Mouse (Mus musculus): ENCODE measurements around the gene Ints5. TPM values are rescaled to one million over a fixed set of nuclear protein-coding genes. Genes with fewer than 3 reads are reported as not detected.

Gene Ints5
- polyA plus RNA-seq, 1 experiment, result 21.2 TPM

DNA sequence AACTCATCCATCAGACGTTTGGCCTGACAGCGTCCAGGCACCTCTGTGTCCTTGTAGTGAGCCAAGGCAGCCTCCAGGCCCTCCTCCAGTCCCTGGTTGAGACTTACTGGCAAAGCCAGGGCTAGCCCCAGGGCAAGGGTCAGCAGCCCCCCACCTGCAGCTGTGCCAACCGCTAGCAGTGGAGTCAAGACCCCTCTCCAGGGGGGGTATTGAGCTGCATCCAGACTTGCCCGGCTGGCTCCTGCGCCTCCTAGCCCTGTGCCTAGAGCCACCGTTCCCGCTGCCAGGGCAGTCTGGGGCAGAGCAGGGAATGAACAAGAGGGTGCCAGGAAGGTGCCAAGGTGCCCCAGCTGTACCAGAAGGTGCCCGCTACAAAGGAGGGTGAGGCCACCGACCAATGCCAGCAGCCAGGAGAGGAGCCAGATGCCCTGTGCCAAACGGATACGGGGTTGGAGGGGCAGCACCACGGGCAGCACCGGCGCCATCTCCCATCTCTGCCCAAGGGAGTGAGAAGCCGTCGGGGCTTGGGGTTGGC lies 36.0 kb downstream of the Ints5 start:
- TF ChIP-seq POLR2A (IDR thresholded peaks at IDR 0.05; ENCODE audit: low read depth, low read length) (no peak), CTCF (IDR thresholded peaks at IDR 0.05; ENCODE audit: extremely low read depth, insufficient read depth, insufficient read length, insufficient replicate concordance) (no peak)
- 55% methylated on average over 16 of the region's 16 CpGs for WGBS
- Histone ChIP-seq H3K4me1 (ENCODE audit: control insufficient read depth, insufficient read depth, insufficient read length) (peaks cover 17% of the 10 kb centered on the region), H3K36me3 (ENCODE audit: control insufficient read depth, insufficient read depth, low read length) (peaks cover 14% of the 10 kb centered on the region), H3K27me3 (ENCODE audit: control insufficient read depth, insufficient read depth, low read length) (no peaks in the 10 kb centered on the region), H3K4me3 (ENCODE audit: extremely low read depth, insufficient read depth, insufficient read length) (peak overlapping the region; percentile 79), H3K27ac (ENCODE audit: insufficient read depth, low read length) (peak overlapping the region; percentile 89)
- no peak for DNase-seq (ENCODE audit: low read depth in 1 of 2, low spot score in 2 of 2)

- H3K27ac ChIP-seq (ENCODE audit: insufficient read depth, low read length), result peak within 1 kb of the TSS; percentile 89
- TF ChIP-seq CTCF (IDR thresholded peaks at IDR 0.05; ENCODE audit: extremely low read depth, insufficient read depth, insufficient read length, insufficient replicate concordance) (peak; percentile 47; the same call in 1 of the 2 replicates), POLR2A (IDR thresholded peaks at IDR 0.05; ENCODE audit: low read depth, low read length) (peak; percentile 20)
- WGBS, result under 1% methylated on average over 64 of the region's 74 CpGs
- no peaks in the 10 kb centered on the region for H3K27me3 ChIP-seq (ENCODE audit: control insufficient read depth, insufficient read depth, low read length)
- H3K4me3 ChIP-seq (ENCODE audit: extremely low read depth, insufficient read depth, insufficient read length), result peak within 1 kb of the TSS; percentile 79
- H3K4me1 ChIP-seq (ENCODE audit: control insufficient read depth, insufficient read depth, insufficient read length), result peaks cover 17% of the 10 kb centered on the region
- DNase-seq (ENCODE audit: low read depth in 1 of 2, low spot score in 2 of 2), result peak; percentile 60 to 87
- peaks cover 15% of the 10 kb centered on the region for H3K36me3 ChIP-seq (ENCODE audit: control insufficient read depth, insufficient read depth, low read length)
Observed at GRCm38 (mm10) chr19:8929224-8930088, 36.7 kb downstream of the Ints5 start, which contains the start of the genes Rom1 and Eml3. Rom1 (minus strand) TSS chr19:8929356. Eml3 (plus strand) TSS chr19:8929552.

- Histone ChIP-seq H3K4me3 (ENCODE audit: extremely low read depth, insufficient read depth, insufficient read length) (peak overlapping the region; percentile 79), H3K27ac (ENCODE audit: insufficient read depth, low read length) (peak overlapping the region; percentile 89), H3K36me3 (ENCODE audit: control insufficient read depth, insufficient read depth, low read length) (peaks cover 17% of the 10 kb centered on the region), H3K27me3 (ENCODE audit: control insufficient read depth, insufficient read depth, low read length) (no peaks in the 10 kb centered on the region), H3K4me1 (ENCODE audit: control insufficient read depth, insufficient read depth, insufficient read length) (peaks cover 17% of the 10 kb centered on the region)
- TF ChIP-seq POLR2A (IDR thresholded peaks at IDR 0.05; ENCODE audit: low read depth, low read length) (no peak), CTCF (IDR thresholded peaks at IDR 0.05; ENCODE audit: extremely low read depth, insufficient read depth, insufficient read length, insufficient replicate concordance) (no peak)
- WGBS, result 14% methylated on average over 11 of the region's 11 CpGs
- no peak for DNase-seq (ENCODE audit: low read depth in 1 of 2, low spot score in 2 of 2)
Observed at GRCm38 (mm10) chr19:8930117-8930516, 37.3 kb downstream of the Ints5 start.

DNA sequence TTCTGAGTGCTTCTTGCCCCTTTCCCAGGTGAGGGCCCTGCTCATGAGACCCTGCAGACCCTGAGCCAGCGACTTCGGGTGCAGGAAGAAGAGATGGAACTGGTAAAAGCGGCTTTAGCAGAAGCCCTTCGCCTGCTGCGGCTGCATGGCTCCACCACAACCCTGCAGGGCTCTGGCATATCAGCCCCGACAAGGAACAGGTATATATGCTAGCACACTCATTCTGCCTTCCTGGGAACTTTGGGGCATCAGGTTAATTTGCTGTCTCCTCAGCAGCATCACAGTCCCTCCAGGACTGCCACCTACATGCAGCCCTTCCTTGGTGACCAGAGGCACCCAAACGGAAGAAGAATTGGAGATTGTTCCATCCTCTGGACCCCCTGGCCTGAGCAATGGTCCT lies 38.0 kb downstream of the Ints5 start:
- 86% methylated on average over 7 of the region's 7 CpGs for WGBS
- peaks cover 22% of the 10 kb centered on the region for H3K36me3 ChIP-seq (ENCODE audit: control insufficient read depth, insufficient read depth, low read length)
- H3K27me3 ChIP-seq (ENCODE audit: control insufficient read depth, insufficient read depth, low read length), result no peaks in the 10 kb centered on the region
- no peak overlapping the region for H3K27ac ChIP-seq (ENCODE audit: insufficient read depth, low read length)
- no peak for TF ChIP-seq CTCF (IDR thresholded peaks at IDR 0.05; ENCODE audit: extremely low read depth, insufficient read depth, insufficient read length, insufficient replicate concordance)
- TF ChIP-seq POLR2A (IDR thresholded peaks at IDR 0.05; ENCODE audit: low read depth, low read length), result no peak
- no peak overlapping the region; the same call in 1 of the 2 replicates for H3K4me3 ChIP-seq (ENCODE audit: extremely low read depth, insufficient read depth, insufficient read length)
- no peak for DNase-seq (ENCODE audit: low read depth in 1 of 2, low spot score in 2 of 2)
- H3K4me1 ChIP-seq (ENCODE audit: control insufficient read depth, insufficient read depth, insufficient read length), result peaks cover 17% of the 10 kb centered on the region

GRCm38 (mm10) chr19:8936736-8937135 lies 43.9 kb downstream of the Ints5 start:
- Histone ChIP-seq H3K27ac (ENCODE audit: insufficient read depth, low read length) (no peak overlapping the region), H3K4me3 (ENCODE audit: extremely low read depth, insufficient read depth, insufficient read length) (no peak overlapping the region), H3K36me3 (ENCODE audit: control insufficient read depth, insufficient read depth, low read length) (peaks cover 24% of the 10 kb centered on the region), H3K27me3 (ENCODE audit: control insufficient read depth, insufficient read depth, low read length) (no peaks in the 10 kb centered on the region), H3K4me1 (ENCODE audit: control insufficient read depth, insufficient read depth, insufficient read length) (peaks cover 7% of the 10 kb centered on the region; the same call in 1 of the 2 replicates)
- TF ChIP-seq CTCF (IDR thresholded peaks at IDR 0.05; ENCODE audit: extremely low read depth, insufficient read depth, insufficient read length, insufficient replicate concordance) (no peak), POLR2A (IDR thresholded peaks at IDR 0.05; ENCODE audit: low read depth, low read length) (no peak)
- 95% methylated on average over 2 of the region's 2 CpGs for WGBS
- DNase-seq (ENCODE audit: low read depth in 1 of 2, low spot score in 2 of 2), result no peak

DNA sequence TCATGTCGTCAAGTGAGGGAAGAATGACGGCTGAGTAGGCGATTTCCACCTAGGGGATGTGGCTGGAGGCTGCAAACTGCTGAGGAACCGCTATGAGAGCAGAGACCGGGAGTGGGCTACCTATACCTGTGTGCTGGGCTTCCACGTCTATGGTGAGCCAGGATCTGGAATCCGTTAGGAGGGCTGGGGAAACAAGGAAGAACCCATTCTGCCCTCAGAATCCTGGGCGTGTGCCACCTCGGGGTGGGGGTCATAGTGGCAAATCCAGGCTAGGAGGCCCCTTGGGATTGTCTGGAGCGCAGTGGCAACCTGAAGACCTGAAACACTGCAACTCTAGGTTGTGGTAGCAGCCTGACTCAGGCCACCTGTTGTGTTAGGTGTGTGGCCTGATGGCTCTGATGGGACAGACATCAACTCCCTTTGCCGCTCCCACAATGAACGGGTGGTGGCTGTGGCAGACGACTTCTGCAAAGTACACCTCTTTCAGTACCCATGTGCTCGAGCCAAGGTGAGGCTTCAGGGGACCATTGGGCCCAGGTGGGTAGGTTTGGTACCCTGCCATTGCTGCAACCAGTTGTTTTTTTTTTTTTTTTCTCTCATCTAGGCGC lies 47.8 kb downstream of the Ints5 start:
- Histone ChIP-seq H3K4me3 (ENCODE audit: extremely low read depth, insufficient read depth, insufficient read length) (no peak overlapping the region), H3K27me3 (ENCODE audit: control insufficient read depth, insufficient read depth, low read length) (no peaks in the 10 kb centered on the region), H3K27ac (ENCODE audit: insufficient read depth, low read length) (no peak overlapping the region), H3K36me3 (ENCODE audit: control insufficient read depth, insufficient read depth, low read length) (peaks cover 30% of the 10 kb centered on the region), H3K4me1 (ENCODE audit: control insufficient read depth, insufficient read depth, insufficient read length) (peaks cover 17% of the 10 kb centered on the region)
- TF ChIP-seq CTCF (IDR thresholded peaks at IDR 0.05; ENCODE audit: extremely low read depth, insufficient read depth, insufficient read length, insufficient replicate concordance), result no peak
- TF ChIP-seq POLR2A (IDR thresholded peaks at IDR 0.05; ENCODE audit: low read depth, low read length), result no peak
- 88% methylated on average over 15 of the region's 15 CpGs for WGBS
- DNase-seq (ENCODE audit: low read depth in 1 of 2, low spot score in 2 of 2), result no peak

Data from spleen, adult 2 months (tissue).